7 mouse cellular contexts compared by ENCODE assay signal in the genomic region with DNA sequence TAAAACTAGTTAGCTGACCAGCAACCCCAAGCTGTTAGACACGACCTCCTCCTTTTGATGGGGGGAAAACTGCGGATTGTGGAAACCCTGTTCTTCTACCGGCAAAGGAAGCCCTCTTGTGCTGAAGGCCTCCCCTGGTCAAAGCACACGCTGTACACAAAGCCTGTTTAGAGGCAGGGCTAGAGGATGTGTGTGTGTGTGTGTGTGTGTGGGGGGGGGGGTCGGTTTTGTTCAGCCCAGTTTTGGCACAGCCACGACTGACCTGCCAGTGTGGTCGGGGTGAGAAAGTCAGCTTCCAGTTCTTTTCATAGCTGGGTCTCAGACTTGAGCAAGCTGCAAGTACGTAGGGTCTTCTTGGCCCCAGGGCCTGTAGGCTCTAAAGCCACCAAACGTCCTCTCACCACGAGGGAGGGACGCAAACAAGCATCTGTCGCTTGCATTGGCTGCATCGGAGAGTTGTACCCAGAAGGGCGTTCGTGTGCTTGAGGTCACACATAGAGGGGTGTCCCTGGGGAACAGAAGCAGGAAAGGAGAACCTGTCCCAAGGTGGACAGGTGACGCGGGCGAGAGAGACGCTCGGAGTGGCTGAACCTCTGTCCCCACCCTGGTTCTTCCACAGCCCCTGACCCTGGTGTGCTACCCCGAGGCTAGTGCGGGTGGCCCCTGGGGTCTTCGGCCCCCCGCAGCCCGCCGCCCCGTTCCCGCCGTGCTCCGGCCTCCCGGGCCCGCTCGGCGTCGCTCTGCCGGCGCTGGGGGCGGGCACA. TPM values are rescaled to one million over a fixed set of nuclear protein-coding genes. Genes with fewer than 3 reads are reported as not detected.
DNase-seq lines count a peak whose midpoint lies in the region; ATAC-seq and TF ChIP-seq lines count a peak whose summit lies in the region.

No protein-coding gene starts in this region.

- peak overlapping the region; percentile 86 to 92 for H3K4me3 ChIP-seq in ES-E14 (ENCODE audit: insufficient read depth in 1 of 2, low read depth in 1 of 2, low read length in 2 of 2, poor library complexity in 1 of 2, severe bottlenecking in 1 of 2)
- H3K4me3 ChIP-seq in embryonic facial prominence, embryonic 11.5 days (ENCODE audit: low read depth, low read length): peak overlapping the region; percentile 70
- H3K4me3 ChIP-seq in heart, embryonic 12.5 days: peak overlapping the region; percentile 92
- peak overlapping the region; percentile 88 for H3K4me3 ChIP-seq in kidney, embryonic 16.5 days (ENCODE audit: low read length)
- H3K4me3 ChIP-seq in neural tube, embryonic 13.5 days: peak overlapping the region; percentile 80

- H3K27me3 ChIP-seq in embryonic facial prominence, embryonic 11.5 days (ENCODE audit: control insufficient read depth, insufficient read depth, low read length): no peaks in the 10 kb centered on the region
- H3K27me3 ChIP-seq in heart, embryonic 12.5 days (replicated peaks): no peaks in the 10 kb centered on the region
- H3K27me3 ChIP-seq in kidney, embryonic 16.5 days (ENCODE audit: insufficient read depth, low read length): no peaks in the 10 kb centered on the region
- no peaks in the 10 kb centered on the region for H3K27me3 ChIP-seq in neural tube, embryonic 13.5 days

- whole genome bisulfite sequencing in embryonic facial prominence, embryonic 11.5 days: 2% methylated on average over 30 of the region's 38 CpGs
- 2% methylated on average over 26 of the region's 38 CpGs for WGBS in heart, embryonic 12.5 days
- WGBS in kidney, embryonic 16.5 days: 4% methylated on average over 24 of the region's 38 CpGs
- 3% methylated on average over 24 of the region's 38 CpGs for WGBS in neural tube, embryonic 13.5 days

- ATAC-seq in embryonic facial prominence, embryonic 11.5 days (replicated peaks; ENCODE audit: insufficient number of reproducible peaks, low FRiP score, low TSS enrichment, low read depth): peak; percentile 53; the same call in 1 of the 2 replicates
- ATAC-seq in heart, embryonic 12.5 days (ENCODE audit: insufficient number of reproducible peaks, low FRiP score): peak; percentile 74
- ATAC-seq in kidney, embryonic 16.5 days (ENCODE audit: low FRiP score, low TSS enrichment): peak; percentile 81
- ATAC-seq in neural tube, embryonic 13.5 days (ENCODE audit: low read depth): peak; percentile 76

- H3K4me2 ChIP-seq in embryonic facial prominence, embryonic 11.5 days (ENCODE audit: low read depth, low read length): peak overlapping the region; percentile 79
- H3K4me2 ChIP-seq in heart, embryonic 12.5 days: peak overlapping the region; percentile 90
- peak overlapping the region; percentile 93 for H3K4me2 ChIP-seq in kidney, embryonic 16.5 days (replicated peaks; ENCODE audit: low read depth, low read length)
- peak overlapping the region; percentile 88 for H3K4me2 ChIP-seq in neural tube, embryonic 13.5 days

- no peaks in the 10 kb centered on the region for H3K9me3 ChIP-seq in ES-E14 (ENCODE audit: control insufficient read depth, insufficient read depth, low read depth, low read length)
- no peaks in the 10 kb centered on the region for H3K9me3 ChIP-seq in embryonic facial prominence, embryonic 11.5 days (replicated peaks; ENCODE audit: control insufficient read depth, low read length)
- no peaks in the 10 kb centered on the region for H3K9me3 ChIP-seq in heart, embryonic 12.5 days (replicated peaks)
- H3K9me3 ChIP-seq in kidney, embryonic 16.5 days (ENCODE audit: low read length): no peaks in the 10 kb centered on the region
- no peaks in the 10 kb centered on the region for H3K9me3 ChIP-seq in neural tube, embryonic 13.5 days

- H3K36me3 ChIP-seq in ES-E14 (ENCODE audit: control insufficient read depth, insufficient read depth, low read length, poor library complexity, severe bottlenecking): peaks cover 9% of the 10 kb centered on the region; the same call in 1 of the 2 replicates
- no peaks in the 10 kb centered on the region; the same call in 1 of the 2 replicates for H3K36me3 ChIP-seq in embryonic facial prominence, embryonic 11.5 days (replicated peaks; ENCODE audit: control insufficient read depth, insufficient read depth, low read depth, low read length)
- H3K36me3 ChIP-seq in heart, embryonic 12.5 days: peaks cover 14% of the 10 kb centered on the region
- H3K36me3 ChIP-seq in kidney, embryonic 16.5 days (ENCODE audit: insufficient read depth, low read length): peaks cover 8% of the 10 kb centered on the region; the same call in 1 of the 2 replicates
- H3K36me3 ChIP-seq in neural tube, embryonic 13.5 days: peaks cover 7% of the 10 kb centered on the region; the same call in 1 of the 2 replicates

- peak overlapping the region; percentile 89 for H3K27ac ChIP-seq in ES-E14 (ENCODE audit: insufficient read depth, low read depth, low read length, poor library complexity, severe bottlenecking)
- peak overlapping the region; percentile 75 for H3K27ac ChIP-seq in embryonic facial prominence, embryonic 11.5 days (replicated peaks; ENCODE audit: low read depth, low read length)
- H3K27ac ChIP-seq in heart, embryonic 12.5 days (ENCODE audit: poor library complexity, severe bottlenecking): peak overlapping the region; percentile 95
- H3K27ac ChIP-seq in kidney, embryonic 16.5 days (ENCODE audit: low read length): peak overlapping the region; percentile 96
- H3K27ac ChIP-seq in neural tube, embryonic 13.5 days (replicated peaks): peak overlapping the region; percentile 89

- no peak for DNase-seq in ES-E14 (ENCODE audit: low read depth, low spot score)
- DNase-seq in adrenal gland, postnatal 10 days: peak; percentile 72
- peak; percentile 66 for DNase-seq in embryonic facial prominence, embryonic 11.5 days (ENCODE audit: low spot score)
- DNase-seq in lung, adult 18-20 months: peak; percentile 46 to 58

- peaks cover 7 to 20% of the 10 kb centered on the region in 2 experiments for H3K4me1 ChIP-seq in ES-E14 (ENCODE audit: control insufficient read depth in 2 of 2, insufficient read depth in 2 of 2, low read length in 2 of 2, poor library complexity in 1 of 2)
- no peaks in the 10 kb centered on the region for H3K4me1 ChIP-seq in embryonic facial prominence, embryonic 11.5 days (ENCODE audit: control insufficient read depth, insufficient read depth, low read length)
- H3K4me1 ChIP-seq in heart, embryonic 12.5 days (replicated peaks): no peaks in the 10 kb centered on the region
- H3K4me1 ChIP-seq in kidney, embryonic 16.5 days (ENCODE audit: insufficient read depth, low read length): peaks cover 17% of the 10 kb centered on the region; the same call in 1 of the 2 replicates
- peaks cover 26% of the 10 kb centered on the region for H3K4me1 ChIP-seq in neural tube, embryonic 13.5 days (replicated peaks)

- in situ Hi-C loops in ES-E14 (cut with MboI; ENCODE audit: low sequenced_read_pairs in 2 of 2, unreplicated experiment in 2 of 2): no loop called here

- H3K9ac ChIP-seq in ES-E14 (ENCODE audit: insufficient read depth, low read depth, low read length, poor library complexity, severe bottlenecking): peak overlapping the region; percentile 94
- peak overlapping the region; percentile 89 for H3K9ac ChIP-seq in embryonic facial prominence, embryonic 11.5 days (replicated peaks; ENCODE audit: low read length)
- H3K9ac ChIP-seq in heart, embryonic 12.5 days: peak overlapping the region; percentile 94
- peak overlapping the region; percentile 96 for H3K9ac ChIP-seq in kidney, embryonic 16.5 days (replicated peaks; ENCODE audit: low read length)
- H3K9ac ChIP-seq in neural tube, embryonic 13.5 days: peak overlapping the region; percentile 95

TF ChIP-seq in ES-E14, 5 proteins besides CTCF, POLR2A, EP300 and RAD21:
- TF ChIP-seq CHD2 (IDR thresholded peaks at IDR 0.05; ENCODE audit: low read depth, low read length) (no peak), ZC3H11A (IDR thresholded peaks at IDR 0.05; ENCODE audit: borderline replicate concordance, low read depth, low read length) (no peak), MAFK (IDR thresholded peaks at IDR 0.05; ENCODE audit: insufficient read depth, low read depth, low read length) (no peak), ZNF384 (IDR thresholded peaks at IDR 0.05; ENCODE audit: low read depth, low read length) (no peak), HCFC1 (IDR thresholded peaks at IDR 0.05; ENCODE audit: borderline replicate concordance, insufficient read depth, low read length) (no peak)

RNA-seq across cellular contexts. Expression of gene Mta3, which starts 0.4 kb away (rescaled TPM):
- total RNA-seq in ES-E14 (2012; rRNA removed): 52.8 and 57.1 TPM in 2 replicates
- 10 to 100 TPM; 60.9 to 70.6 TPM for total RNA-seq in adrenal gland, postnatal 10 days (2021)
- polyA plus RNA-seq in embryonic facial prominence, embryonic 11.5 days (2014; fragmentation: Nextera tagmentation; extraction: Ambion mirVana): 44.5 and 45.1 TPM in 2 replicates
- polyA plus RNA-seq in heart, embryonic 12.5 days (2016; fragmentation: Nextera tagmentation; extraction: Ambion mirVana): 42.8 and 47.7 TPM in 2 replicates
- 38.0 and 39.6 TPM in 2 replicates for polyA plus RNA-seq in kidney, embryonic 16.5 days (2015; fragmentation: Nextera tagmentation; extraction: Ambion mirVana)
- polyA plus RNA-seq in neural tube, embryonic 13.5 days (2015; fragmentation: Nextera tagmentation; extraction: Ambion mirVana): 38.6 and 43.5 TPM in 2 replicates
